Mouse (Mus musculus) liver, embryonic 14.5 days (tissue): ENCODE data around the gene Atl2. TPM values are rescaled to one million over a fixed set of nuclear protein-coding genes. Genes with fewer than 3 reads are reported as not detected.

Experiments
- ATAC-seq: fragments of 200-750 bp; cut with Nextera tagmentation; 2 replicates; pipeline ENCODE4 v1.8.0; 2017; ENCODE audit warnings: moderate number of reproducible peaks, mild to moderate bottlenecking, moderate library complexity; ENCODE audit not compliant: insufficient read depth
- DNase-seq, 3 experiments: peaks; one replicate each; pipeline ENCODE4 v3.0.0-alpha.2; 2012 to 2013; ENCODE audit warnings: low read depth in 3 of 3, low spot score in 3 of 3
- H3K27ac ChIP-seq: fragments of 300-500 bp; sonication (generic); 2 replicates; pipeline ENCODE4 v1.5.1; 2014; ENCODE audit warnings: moderate library complexity, mild to moderate bottlenecking, control low read depth, inconsistent platforms
- H3K27me3 ChIP-seq: fragments of 300-500 bp; sonication (generic); 2 replicates; pipeline ENCODE4 v1.6.1; 2014; ENCODE audit warnings: mild to moderate bottlenecking, low read length, moderate library complexity; ENCODE audit not compliant: control insufficient read depth, insufficient read depth
- H3K36me3 ChIP-seq: fragments of 300-500 bp; sonication (generic); replicated peaks from 2 replicates; pipeline ENCODE4 v1.6.1; 2014; ENCODE audit warnings: low read depth; ENCODE audit not compliant: control insufficient read depth, insufficient read depth
- H3K4me1 ChIP-seq, 2 experiments: fragments of 200-500 bp in 1 of 2; fragments of 300-500 bp in 1 of 2; sonication (generic) in 1 of 2; replicated peaks; 2 replicates each; pipeline ENCODE4 v1.6.1; 2012 to 2014; ENCODE audit warnings: antibody characterized with exemption in 1 of 2, inconsistent platforms in 1 of 2, low read length in 1 of 2; ENCODE audit not compliant: control insufficient read depth in 2 of 2, insufficient read depth in 2 of 2
- H3K4me2 ChIP-seq: fragments of 300-500 bp; sonication (generic); 2 replicates; pipeline ENCODE4 v1.6.1; 2014; ENCODE audit warnings: low read depth, mild to moderate bottlenecking, control low read depth, moderate library complexity
- H3K4me3 ChIP-seq, 2 experiments: fragments of 200-500 bp in 1 of 2; fragments of 300-500 bp in 1 of 2; sonication (generic) in 1 of 2; 2 replicates each; pipeline ENCODE4 v1.5.1; 2012 to 2014; ENCODE audit warnings: low read depth in 2 of 2, low read length in 2 of 2, mild to moderate bottlenecking in 2 of 2, control low read depth in 1 of 2, inconsistent platforms in 1 of 2, moderate library complexity in 1 of 2; ENCODE audit not compliant: insufficient read depth in 1 of 2
- H3K9ac ChIP-seq: fragments of 300-500 bp; sonication (generic); replicated peaks from 2 replicates; pipeline ENCODE4 v1.6.1; 2014; ENCODE audit warnings: mild to moderate bottlenecking, control low read depth, moderate library complexity
- H3K9me3 ChIP-seq: fragments of 300-500 bp; sonication (generic); 2 replicates; pipeline ENCODE4 v1.6.1; 2016; ENCODE audit warnings: low read length, mixed read lengths; ENCODE audit not compliant: control insufficient read depth
- CTCF ChIP-seq: IDR thresholded peaks from 2 replicates; pipeline ENCODE4 v1.5.1; 2016; ENCODE audit warnings: antibody characterized with exemption, low read depth, control low read depth
- EP300 ChIP-seq: IDR thresholded peaks from 2 replicates; pipeline ENCODE4 v1.6.1; 2016; ENCODE audit warnings: antibody characterized with exemption, low read depth
- WGBS: fragments of 180-500 bp; shearing (Covaris S2); extraction: QIAGEN DNeasy Blood & Tissue Kit; methylation state at CpG from one replicate; pipeline ENCODE4 v1.1.7; 2014; ENCODE audit not compliant: insufficient replicate concordance; 5-methylcytosine and 5-hydroxymethylcytosine counted together
- polyA plus RNA-seq, 2 experiments: library from polyadenylated mRNA; depleted of rRNA in 1 of 2; stranded (reverse) in 1 of 2; unstranded in 1 of 2; fragments of >200 nt; fragmentation: Nextera tagmentation in 1 of 2; extraction: Ambion mirVana in 1 of 2; gene quantifications; 2 replicates each; pipeline versions ENCODE4 v1.2.1 to v1.2.3; 2012 to 2014

Atl2 gene
- polyA plus RNA-seq, 2 experiments, result 19.4 to 26.4 TPM

GRCm38 (mm10) chr17:79934370-79934769, 38.4 kb upstream of the Atl2 start:
- 77% methylated on average over 15 of the region's 15 CpGs for WGBS
- Histone ChIP-seq H3K9me3 (no peaks in the 10 kb centered on the region), H3K27me3 (no peaks in the 10 kb centered on the region; the same call in 1 of the 2 replicates), H3K4me1 (peaks cover 0 to 8% of the 10 kb centered on the region in 2 experiments; a peak in 1 of 4 replicates), H3K36me3 (no peaks in the 10 kb centered on the region), H3K9ac (no peak overlapping the region), H3K4me2 (no peak overlapping the region), H3K4me3 (no peak overlapping the region), H3K27ac (no peak overlapping the region)
- TF ChIP-seq CTCF (no peak), EP300 (no peak)
- no peak for ATAC-seq
- no peak for DNase-seq

- Histone ChIP-seq H3K4me2 (no peak overlapping the region), H3K9ac (no peak overlapping the region), H3K27ac (no peak overlapping the region), H3K27me3 (no peaks in the 10 kb centered on the region; the same call in 1 of the 2 replicates), H3K4me1 (0 out of 4 replicates have a peak, but pooled peaks cover 0 to 2% of the 10 kb centered on the region in 2 experiments), H3K9me3 (no peaks in the 10 kb centered on the region), H3K4me3 (no peak overlapping the region), H3K36me3 (no peaks in the 10 kb centered on the region)
- WGBS, result 68% methylated on average over 5 of the region's 5 CpGs
- DNase-seq, result no peak
- TF ChIP-seq CTCF (no peak), EP300 (no peak)
- ATAC-seq, result no peak
Observed at GRCm38 (mm10) chr17:79932676-79933278, 36.9 kb upstream of the Atl2 start.

GRCm38 (mm10) chr17:79927110-79927509, 31.2 kb upstream of the Atl2 start:
- no peak for ATAC-seq
- Histone ChIP-seq H3K9ac (no peak overlapping the region), H3K27me3 (no peaks in the 10 kb centered on the region), H3K4me2 (no peak overlapping the region), H3K4me3 (no peak overlapping the region), H3K36me3 (no peaks in the 10 kb centered on the region), H3K4me1 (peaks cover 3 to 24% of the 10 kb centered on the region in 2 experiments; a peak in 2 of 4 replicates), H3K27ac (no peak overlapping the region), H3K9me3 (no peaks in the 10 kb centered on the region)
- 67% methylated on average over 2 of the region's 2 CpGs for WGBS
- DNase-seq, result no peak
- TF ChIP-seq CTCF (no peak), EP300 (no peak)

GRCm38 (mm10) chr17:79926486-79926885, 30.6 kb upstream of the Atl2 start:
- Histone ChIP-seq H3K9me3 (no peaks in the 10 kb centered on the region), H3K27ac (peak overlapping the region; percentile 2; the same call in 1 of the 2 replicates), H3K9ac (no peak overlapping the region), H3K36me3 (no peaks in the 10 kb centered on the region), H3K4me3 (no peak overlapping the region), H3K4me1 (peaks cover 3 to 24% of the 10 kb centered on the region in 2 experiments; a peak in 2 of 4 replicates), H3K4me2 (peak overlapping the region; percentile 55), H3K27me3 (no peaks in the 10 kb centered on the region)
- TF ChIP-seq EP300 (no peak), CTCF (no peak)
- ATAC-seq (peak; percentile 90), DNase-seq (peak in 2 of 3 experiments; percentile 19 to 29)
- WGBS, result 43% methylated on average over 3 of the region's 3 CpGs

- peak overlapping the region; percentile 19; the same call in 1 of the 2 replicates for H3K9ac ChIP-seq
- peak overlapping the region; percentile 17 to 39; a peak in 3 of 4 replicates for H3K4me3 ChIP-seq
- TF ChIP-seq CTCF (no peak), EP300 (peak; percentile 26; the same call in 1 of the 2 replicates)
- 36% methylated on average over 11 of the region's 11 CpGs for WGBS
- peak overlapping the region; percentile 55 for H3K4me2 ChIP-seq
- H3K27ac ChIP-seq, result peak overlapping the region; percentile 21
- ATAC-seq (peak; percentile 78), DNase-seq (peak; percentile 29 to 41 (median 33))
- H3K36me3 ChIP-seq, result no peaks in the 10 kb centered on the region
- peaks cover 3 to 24% of the 10 kb centered on the region in 2 experiments; a peak in 2 of 4 replicates for H3K4me1 ChIP-seq
- no peaks in the 10 kb centered on the region for H3K27me3 ChIP-seq
- H3K9me3 ChIP-seq, result no peaks in the 10 kb centered on the region
Observed at GRCm38 (mm10) chr17:79925865-79926421, 30.0 kb upstream of the Atl2 start.
